Mouse (Mus musculus) embryonic fibroblast, embryonic 13.5 days (primary cell): ENCODE measurements at regions not wholly inside any gene's neighbourhood (a gene's known extent, or its start where the extent isn't known, plus 50 kb on each side); places are given as distances from the start of the nearest gene placed in this dataset.

Experiments used
- CTCF ChIP-seq: IDR thresholded peaks from 2 replicates; pipeline ENCODE4 v1.5.1; 2011; ENCODE audit warnings: mild to moderate bottlenecking, control low read depth, low read length, moderate library complexity, borderline replicate concordance; ENCODE audit not compliant: insufficient read depth
- POLR2A ChIP-seq: IDR thresholded peaks from 2 replicates; pipeline ENCODE4 v1.6.1; 2011; ENCODE audit warnings: low read depth, mild to moderate bottlenecking, control low read depth, low read length, moderate library complexity

DNA sequence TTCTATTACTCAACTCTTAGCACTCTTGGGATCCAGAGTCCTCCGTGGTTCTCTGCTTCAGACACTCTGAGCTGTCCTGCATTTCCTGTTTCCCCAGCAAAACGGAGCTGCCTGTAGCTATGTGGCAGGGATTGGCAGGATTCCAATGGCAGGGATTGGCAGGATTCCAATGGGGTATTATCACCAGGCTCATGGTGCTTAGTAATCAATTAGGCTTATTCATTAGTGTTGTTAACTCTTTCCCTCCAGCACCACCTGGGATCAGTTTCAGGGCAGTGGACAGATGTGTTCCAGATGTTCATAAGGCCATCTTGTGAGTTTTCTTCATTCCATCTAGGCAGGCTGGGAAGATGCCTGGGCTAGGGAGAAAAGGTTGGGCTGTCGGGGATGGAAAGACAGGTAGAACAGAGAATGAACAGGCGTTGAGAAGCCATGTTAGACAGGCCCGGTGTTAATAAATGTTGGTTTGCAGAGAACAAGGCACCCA, 163.5 kb downstream of the Emp1 start:
- TF ChIP-seq CTCF: no peak
- TF ChIP-seq POLR2A: no peak
